Mouse (Mus musculus): ENCODE results near the gene Aldh6a1.

DNA sequence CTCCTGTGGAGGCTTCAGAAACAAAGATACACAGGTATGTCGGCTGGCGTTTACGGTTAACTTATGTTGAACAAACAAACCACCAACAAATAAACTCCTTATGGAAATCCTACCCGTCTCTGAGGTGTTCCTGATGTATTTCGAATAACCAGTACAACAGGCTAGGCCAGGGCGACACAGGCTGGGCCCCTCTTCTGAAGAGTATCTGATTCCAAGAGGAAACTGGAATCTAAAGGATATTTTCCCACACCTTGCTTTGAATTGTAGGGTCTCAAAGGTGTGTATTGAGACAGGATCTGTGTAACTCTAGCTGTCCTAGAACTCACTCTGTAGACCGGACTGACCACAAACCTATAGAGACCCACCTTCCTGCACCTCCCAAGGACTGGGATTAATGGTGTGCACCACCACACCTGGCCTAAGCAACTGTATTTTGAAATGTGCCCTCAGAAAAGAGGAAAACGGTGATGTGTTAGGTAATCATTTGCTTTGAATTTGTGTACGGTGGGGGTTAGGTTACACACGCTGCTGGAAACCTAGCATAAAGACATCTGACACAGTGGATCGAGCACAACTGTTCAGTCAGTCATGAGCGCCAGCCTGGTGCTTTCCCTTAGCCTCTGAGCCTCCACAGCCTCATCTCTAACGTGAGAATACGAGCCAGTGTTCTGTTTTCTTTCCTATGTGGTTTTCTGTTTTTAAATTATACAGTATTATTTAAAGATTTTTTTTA lies 53.7 kb downstream of the Aldh6a1 start:
- TF ChIP-seq TAL1 (IDR thresholded peaks at IDR 0.05; ENCODE audit: low read length) (no peak), GATA1 (IDR thresholded peaks at IDR 0.05; ENCODE audit: low read length) (no peak)
